Mouse (Mus musculus) intestine, embryonic 14.5 days (tissue): Measurements from ENCODE around the gene Rap2b. TPM values are rescaled to one million over a fixed set of nuclear protein-coding genes. Genes with fewer than 3 reads are reported as not detected.

Experiments used
- ATAC-seq: fragments of 200-750 bp; cut with Nextera tagmentation; replicated peaks from 2 replicates; pipeline ENCODE4 v1.8.0; 2017; ENCODE audit warnings: low read depth, moderate number of reproducible peaks, moderate TSS enrichment, moderate library complexity; ENCODE audit not compliant: low FRiP score, low TSS enrichment
- DNase-seq: peaks from one replicate; pipeline ENCODE4 v3.0.0-alpha.2; 2018; ENCODE audit warnings: low spot score
- H3K27ac ChIP-seq: fragments of 300-500 bp; sonication (generic); 2 replicates; pipeline ENCODE4 v1.5.1; 2014; ENCODE audit warnings: low read depth, mild to moderate bottlenecking, control low read depth
- H3K27me3 ChIP-seq: fragments of 300-500 bp; sonication (generic); replicated peaks from 2 replicates; pipeline ENCODE4 v1.6.1; 2014; ENCODE audit warnings: low read length, control low read depth; ENCODE audit not compliant: control insufficient read depth, insufficient read depth
- H3K36me3 ChIP-seq: fragments of 300-500 bp; sonication (generic); 2 replicates; pipeline ENCODE4 v1.6.1; 2014; ENCODE audit warnings: low read length, control low read depth; ENCODE audit not compliant: control insufficient read depth, insufficient read depth
- H3K4me1 ChIP-seq: fragments of 300-500 bp; sonication (generic); replicated peaks from 2 replicates; pipeline ENCODE4 v1.6.1; 2014; ENCODE audit warnings: low read length, control low read depth, mixed read lengths; ENCODE audit not compliant: control insufficient read depth, insufficient read depth
- H3K4me2 ChIP-seq: fragments of 300-500 bp; sonication (generic); 2 replicates; pipeline ENCODE4 v1.6.1; 2014; ENCODE audit warnings: low read length
- H3K4me3 ChIP-seq: fragments of 300-500 bp; sonication (generic); 2 replicates; pipeline ENCODE4 v1.5.1; 2014; ENCODE audit warnings: low read depth, low read length, control low read depth, mixed read lengths
- H3K9ac ChIP-seq: fragments of 300-500 bp; sonication (generic); 2 replicates; pipeline ENCODE4 v1.6.1; 2014; ENCODE audit warnings: mild to moderate bottlenecking, low read length
- H3K9me3 ChIP-seq: fragments of 300-500 bp; sonication (generic); 2 replicates; pipeline ENCODE4 v1.6.1; 2016; ENCODE audit warnings: low read length, control low read depth; ENCODE audit not compliant: control insufficient read depth
- WGBS: fragments of 180-500 bp; shearing (Covaris S2); extraction: QIAGEN DNeasy Blood & Tissue Kit; methylation state at CpG from one replicate; pipeline ENCODE4 v1.1.7; 2014; 5-methylcytosine and 5-hydroxymethylcytosine counted together
- polyA plus RNA-seq: library from polyadenylated mRNA; unstranded; fragments of >200 nt; fragmentation: Nextera tagmentation; extraction: Ambion mirVana; gene quantifications from 2 replicates; pipeline ENCODE4 v1.2.1, GENCODE M21; 2014

Gene Rap2b
- polyA plus RNA-seq, 1 experiment from 2014 or later: 9.0 TPM

GRCm38 (mm10) chr3:61348036-61348614 is 13.3 kb upstream of the Rap2b start:
- WGBS: 77% methylated on average over 4 of the region's 4 CpGs
- Histone ChIP-seq H3K36me3 (no peaks in the 10 kb centered on the region), H3K4me1 (no peaks in the 10 kb centered on the region), H3K9me3 (no peaks in the 10 kb centered on the region), H3K27me3 (no peaks in the 10 kb centered on the region), H3K4me3 (no peak overlapping the region), H3K27ac (no peak overlapping the region), H3K9ac (no peak overlapping the region), H3K4me2 (no peak overlapping the region)
- no peak for DNase-seq
- no peak for ATAC-seq

GRCm38 (mm10) chr3:61349433-61349832 is 12.0 kb upstream of the Rap2b start:
- Histone ChIP-seq H3K27ac (no peak overlapping the region), H3K27me3 (no peaks in the 10 kb centered on the region), H3K36me3 (no peaks in the 10 kb centered on the region), H3K9ac (no peak overlapping the region), H3K4me2 (no peak overlapping the region), H3K4me1 (no peaks in the 10 kb centered on the region), H3K9me3 (no peaks in the 10 kb centered on the region), H3K4me3 (no peak overlapping the region)
- DNase-seq (no peak), ATAC-seq (no peak)
- WGBS: 79% methylated on average over 1 of the region's 1 CpGs

- H3K36me3 ChIP-seq: no peaks in the 10 kb centered on the region
- H3K27ac ChIP-seq: no peak overlapping the region
- WGBS: 58% methylated on average over 1 of the region's 1 CpGs
- ATAC-seq: no peak
- H3K4me1 ChIP-seq: no peaks in the 10 kb centered on the region; the same call in 1 of the 2 replicates
- H3K27me3 ChIP-seq: no peaks in the 10 kb centered on the region
- H3K4me3 ChIP-seq: no peak overlapping the region
- H3K4me2 ChIP-seq: no peak overlapping the region
- no peaks in the 10 kb centered on the region for H3K9me3 ChIP-seq
- no peak overlapping the region for H3K9ac ChIP-seq
- no peak for DNase-seq
Observed at GRCm38 (mm10) chr3:61355464-61355863, 6.0 kb upstream of the Rap2b start.

GRCm38 (mm10) chr3:61358107-61358506 is 3.3 kb upstream of the Rap2b start:
- no peaks in the 10 kb centered on the region for H3K36me3 ChIP-seq
- H3K4me1 ChIP-seq: no peaks in the 10 kb centered on the region; the same call in 1 of the 2 replicates
- no peak overlapping the region for H3K4me3 ChIP-seq
- 65% methylated on average over 6 of the region's 6 CpGs for WGBS
- ATAC-seq (no peak), DNase-seq (no peak)
- no peak overlapping the region for H3K27ac ChIP-seq
- no peaks in the 10 kb centered on the region for H3K27me3 ChIP-seq
- no peak overlapping the region for H3K4me2 ChIP-seq
- H3K9ac ChIP-seq: no peak overlapping the region
- no peaks in the 10 kb centered on the region for H3K9me3 ChIP-seq

- H3K27me3 ChIP-seq: no peaks in the 10 kb centered on the region
- H3K4me1 ChIP-seq: no peaks in the 10 kb centered on the region; the same call in 1 of the 2 replicates
- H3K4me3 ChIP-seq: no peak overlapping the region
- DNase-seq (peak; percentile 51), ATAC-seq (no peak)
- H3K27ac ChIP-seq: 0 out of 2 replicates have a peak overlapping the region, but pooled peaks have one; percentile 22
- no peak overlapping the region for H3K4me2 ChIP-seq
- H3K9ac ChIP-seq: no peak overlapping the region
- H3K36me3 ChIP-seq: no peaks in the 10 kb centered on the region
- 33% methylated on average over 7 of the region's 7 CpGs for WGBS
- H3K9me3 ChIP-seq: no peaks in the 10 kb centered on the region
Observed at GRCm38 (mm10) chr3:61358756-61359293, 2.6 kb upstream of the Rap2b start.

- no peaks in the 10 kb centered on the region for H3K9me3 ChIP-seq
- 4% methylated on average over 9 of the region's 9 CpGs for WGBS
- no peak for DNase-seq
- ATAC-seq: no peak
- H3K27me3 ChIP-seq: no peaks in the 10 kb centered on the region
- H3K36me3 ChIP-seq: no peaks in the 10 kb centered on the region
- H3K4me3 ChIP-seq: peak overlapping the region; percentile 93
- H3K9ac ChIP-seq: peak overlapping the region; percentile 56
- H3K4me2 ChIP-seq: peak overlapping the region; percentile 91
- H3K27ac ChIP-seq: peak overlapping the region; percentile 93
- H3K4me1 ChIP-seq: peaks cover 11% of the 10 kb centered on the region; the same call in 1 of the 2 replicates
Observed at GRCm38 (mm10) chr3:61362821-61363160, 1.4 kb downstream of the Rap2b start.

GRCm38 (mm10) chr3:61363161-61363988 is 1.9 kb downstream of the Rap2b start:
- WGBS: under 1% methylated on average over 30 of the region's 30 CpGs
- Histone ChIP-seq H3K27me3 (no peaks in the 10 kb centered on the region), H3K4me2 (peak overlapping the region; percentile 91), H3K9ac (peak overlapping the region; percentile 82), H3K27ac (peak overlapping the region; percentile 93), H3K36me3 (no peaks in the 10 kb centered on the region), H3K4me1 (peaks cover 11% of the 10 kb centered on the region; the same call in 1 of the 2 replicates), H3K9me3 (no peaks in the 10 kb centered on the region), H3K4me3 (peak overlapping the region; percentile 93)
- DNase-seq (peak; percentile 90), ATAC-seq (peak; percentile 92)

GRCm38 (mm10) chr3:61363989-61364660 is 2.7 kb downstream of the Rap2b start:
- peak; percentile 98 for DNase-seq
- peak; percentile 90 for ATAC-seq
- Histone ChIP-seq H3K36me3 (no peaks in the 10 kb centered on the region), H3K4me2 (peak overlapping the region; percentile 77), H3K4me1 (peaks cover 11% of the 10 kb centered on the region; the same call in 1 of the 2 replicates), H3K27me3 (no peaks in the 10 kb centered on the region), H3K4me3 (peak overlapping the region; percentile 93), H3K27ac (peak overlapping the region; percentile 87), H3K9ac (peak overlapping the region; percentile 82), H3K9me3 (no peaks in the 10 kb centered on the region)
- under 1% methylated on average over 46 of the region's 51 CpGs for WGBS
